Mouse (Mus musculus) brain, embryonic 14.5 days (tissue): ENCODE results near the gene Emp2.

Experiments
- CTCF ChIP-seq: fragments of 200-500 bp; IDR thresholded peaks from 2 replicates; pipeline ENCODE4 v1.5.1; 2012; ENCODE audit warnings: inconsistent platforms, mild to moderate bottlenecking, moderate library complexity, borderline replicate concordance; ENCODE audit not compliant: insufficient read depth, insufficient read length; ENCODE audit errors: extremely low read depth
- POLR2A ChIP-seq: fragments of 200-500 bp; IDR thresholded peaks from 2 replicates; pipeline ENCODE4 v1.6.1; 2012; ENCODE audit warnings: mild to moderate bottlenecking, inconsistent platforms, borderline replicate concordance; ENCODE audit not compliant: poor library complexity, insufficient read depth, insufficient read length, severe bottlenecking; ENCODE audit errors: extremely low read depth

DNA sequence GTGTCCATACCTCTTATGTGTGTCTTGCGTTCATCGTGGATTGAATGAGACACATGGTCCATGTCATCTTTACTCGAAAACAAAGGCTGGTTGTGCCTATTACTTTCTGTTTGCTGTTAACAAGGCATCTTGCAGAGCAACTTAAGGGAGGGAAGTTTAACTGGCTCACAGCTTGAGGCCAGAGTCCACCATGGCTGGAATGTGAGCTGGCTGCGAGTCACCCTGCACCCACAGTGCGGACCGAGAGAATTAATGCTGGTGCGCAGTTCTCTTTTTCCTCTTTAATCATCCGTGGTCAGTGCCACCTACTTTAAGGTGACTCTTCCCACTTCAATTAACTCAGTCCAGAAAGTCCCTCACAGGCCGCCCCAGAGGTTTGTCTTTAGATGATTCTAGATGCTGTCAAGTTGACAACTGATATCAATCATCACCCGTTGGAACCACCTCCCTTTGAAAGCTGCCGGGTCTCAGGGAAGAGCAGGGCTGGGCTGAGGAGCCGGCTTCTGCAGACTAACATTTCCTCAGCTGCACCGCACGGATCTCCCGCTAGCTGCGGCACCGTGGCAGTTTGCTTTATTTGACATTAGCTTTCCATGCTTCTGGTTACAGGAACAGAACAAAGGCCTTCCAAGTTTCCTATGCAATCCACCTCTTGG, 6.3 kb upstream of the Emp2 start:
- TF ChIP-seq CTCF: no peak
- TF ChIP-seq POLR2A: no peak
